Mouse (Mus musculus) intestine, embryonic 14.5 days (tissue): ENCODE results near the gene Vnn1. TPM values are rescaled to one million over a fixed set of nuclear protein-coding genes. Genes with fewer than 3 reads are reported as not detected.

ENCODE experiments used
- ATAC-seq: fragments of 200-750 bp; cut with Nextera tagmentation; replicated peaks from 2 replicates; pipeline ENCODE4 v1.8.0; 2017; ENCODE audit warnings: low read depth, moderate number of reproducible peaks, moderate TSS enrichment, moderate library complexity; ENCODE audit not compliant: low FRiP score, low TSS enrichment
- DNase-seq: peaks from one replicate; pipeline ENCODE4 v3.0.0-alpha.2; 2018; ENCODE audit warnings: low spot score
- H3K27ac ChIP-seq: fragments of 300-500 bp; sonication (generic); 2 replicates; pipeline ENCODE4 v1.5.1; 2014; ENCODE audit warnings: low read depth, mild to moderate bottlenecking, control low read depth
- H3K27me3 ChIP-seq: fragments of 300-500 bp; sonication (generic); replicated peaks from 2 replicates; pipeline ENCODE4 v1.6.1; 2014; ENCODE audit warnings: low read length, control low read depth; ENCODE audit not compliant: control insufficient read depth, insufficient read depth
- H3K36me3 ChIP-seq: fragments of 300-500 bp; sonication (generic); 2 replicates; pipeline ENCODE4 v1.6.1; 2014; ENCODE audit warnings: low read length, control low read depth; ENCODE audit not compliant: control insufficient read depth, insufficient read depth
- H3K4me1 ChIP-seq: fragments of 300-500 bp; sonication (generic); replicated peaks from 2 replicates; pipeline ENCODE4 v1.6.1; 2014; ENCODE audit warnings: low read length, control low read depth, mixed read lengths; ENCODE audit not compliant: control insufficient read depth, insufficient read depth
- H3K4me2 ChIP-seq: fragments of 300-500 bp; sonication (generic); 2 replicates; pipeline ENCODE4 v1.6.1; 2014; ENCODE audit warnings: low read length
- H3K4me3 ChIP-seq: fragments of 300-500 bp; sonication (generic); 2 replicates; pipeline ENCODE4 v1.5.1; 2014; ENCODE audit warnings: low read depth, low read length, control low read depth, mixed read lengths
- H3K9ac ChIP-seq: fragments of 300-500 bp; sonication (generic); 2 replicates; pipeline ENCODE4 v1.6.1; 2014; ENCODE audit warnings: mild to moderate bottlenecking, low read length
- H3K9me3 ChIP-seq: fragments of 300-500 bp; sonication (generic); 2 replicates; pipeline ENCODE4 v1.6.1; 2016; ENCODE audit warnings: low read length, control low read depth; ENCODE audit not compliant: control insufficient read depth
- WGBS: fragments of 180-500 bp; shearing (Covaris S2); extraction: QIAGEN DNeasy Blood & Tissue Kit; methylation state at CpG from one replicate; pipeline ENCODE4 v1.1.7; 2014; 5-methylcytosine and 5-hydroxymethylcytosine counted together
- polyA plus RNA-seq: library from polyadenylated mRNA; unstranded; fragments of >200 nt; fragmentation: Nextera tagmentation; extraction: Ambion mirVana; gene quantifications from 2 replicates; pipeline ENCODE4 v1.2.1, GENCODE M21; 2014

The Vnn1 gene
- polyA plus RNA-seq = 2.6 and 2.9 TPM in 2 replicates

GRCm38 (mm10) chr10:23894601-23895349 is at the start of gene Vnn1:
Gene Vnn1, plus strand, starts transcription at chr10:23894688.
- DNase-seq (peak; percentile 63), ATAC-seq (no peak)
- H3K27ac ChIP-seq = no peak within 1 kb of the TSS
- peak within 1 kb of the TSS; percentile 50 for H3K4me2 ChIP-seq
- peaks cover 8% of the 10 kb centered on the region for H3K4me1 ChIP-seq
- no peaks in the 10 kb centered on the region for H3K36me3 ChIP-seq
- peak within 1 kb of the TSS; percentile 28 for H3K4me3 ChIP-seq
- no peaks in the 10 kb centered on the region for H3K27me3 ChIP-seq
- WGBS = 13% methylated on average over 21 of the region's 21 CpGs
- peak within 1 kb of the TSS; percentile 17; the same call in 1 of the 2 replicates for H3K9ac ChIP-seq
- H3K9me3 ChIP-seq = no peaks in the 10 kb centered on the region

- Histone ChIP-seq H3K9me3 (no peaks in the 10 kb centered on the region), H3K9ac (no peak within 1 kb of the TSS), H3K4me3 (no peak within 1 kb of the TSS), H3K4me2 (no peak within 1 kb of the TSS), H3K27ac (no peak within 1 kb of the TSS), H3K27me3 (no peaks in the 10 kb centered on the region), H3K4me1 (no peaks in the 10 kb centered on the region), H3K36me3 (no peaks in the 10 kb centered on the region)
- no peak for DNase-seq
- 86% methylated on average over 4 of the region's 4 CpGs for WGBS
- no peak for ATAC-seq
Measured at GRCm38 (mm10) chr10:23851228-23851912, 43.1 kb upstream of the Vnn1 start, which contains the start of gene Vnn3. Gene Vnn3, plus strand, starts transcription at chr10:23851462.

GRCm38 (mm10) chr10:23852096-23852495 is 42.4 kb upstream of the Vnn1 start:
- H3K4me2 ChIP-seq = no peak overlapping the region
- H3K27ac ChIP-seq = no peak overlapping the region
- DNase-seq = no peak
- 74% methylated on average over 2 of the region's 2 CpGs for WGBS
- H3K4me3 ChIP-seq = no peak overlapping the region
- no peaks in the 10 kb centered on the region for H3K4me1 ChIP-seq
- no peak overlapping the region for H3K9ac ChIP-seq
- no peaks in the 10 kb centered on the region for H3K36me3 ChIP-seq
- ATAC-seq = no peak
- no peaks in the 10 kb centered on the region for H3K9me3 ChIP-seq
- no peaks in the 10 kb centered on the region for H3K27me3 ChIP-seq

- H3K4me3 ChIP-seq = no peak overlapping the region
- H3K36me3 ChIP-seq = no peaks in the 10 kb centered on the region
- WGBS = 71% methylated on average over 9 of the region's 9 CpGs
- H3K27me3 ChIP-seq = no peaks in the 10 kb centered on the region
- H3K9me3 ChIP-seq = no peaks in the 10 kb centered on the region; the same call in 1 of the 2 replicates
- H3K27ac ChIP-seq = no peak overlapping the region
- no peak for ATAC-seq
- DNase-seq = no peak
- H3K4me1 ChIP-seq = no peaks in the 10 kb centered on the region
- H3K9ac ChIP-seq = no peak overlapping the region
- H3K4me2 ChIP-seq = no peak overlapping the region
Measured at GRCm38 (mm10) chr10:23864362-23865312, 29.9 kb upstream of the Vnn1 start.

- Histone ChIP-seq H3K27me3 (no peaks in the 10 kb centered on the region), H3K9me3 (0 out of 2 replicates have a peak, but pooled peaks cover 3% of the 10 kb centered on the region), H3K4me3 (no peak overlapping the region), H3K9ac (no peak overlapping the region), H3K36me3 (no peaks in the 10 kb centered on the region), H3K4me2 (no peak overlapping the region), H3K4me1 (no peaks in the 10 kb centered on the region), H3K27ac (no peak overlapping the region)
- DNase-seq (no peak), ATAC-seq (no peak)
- 92% methylated on average over 6 of the region's 6 CpGs for WGBS
Measured at GRCm38 (mm10) chr10:23880695-23881094, 13.8 kb upstream of the Vnn1 start.

- no peaks in the 10 kb centered on the region for H3K9me3 ChIP-seq
- H3K36me3 ChIP-seq = no peaks in the 10 kb centered on the region
- no peak overlapping the region for H3K9ac ChIP-seq
- 87% methylated on average over 1 of the region's 1 CpGs for WGBS
- no peak overlapping the region for H3K27ac ChIP-seq
- no peaks in the 10 kb centered on the region for H3K27me3 ChIP-seq
- DNase-seq (no peak), ATAC-seq (no peak)
- H3K4me2 ChIP-seq = no peak overlapping the region
- H3K4me3 ChIP-seq = no peak overlapping the region
- H3K4me1 ChIP-seq = no peaks in the 10 kb centered on the region
Measured at GRCm38 (mm10) chr10:23884910-23885309, 9.6 kb upstream of the Vnn1 start.

GRCm38 (mm10) chr10:23886060-23886459 is 8.4 kb upstream of the Vnn1 start:
- ATAC-seq (no peak), DNase-seq (no peak)
- Histone ChIP-seq H3K9ac (no peak overlapping the region), H3K27me3 (no peaks in the 10 kb centered on the region), H3K36me3 (no peaks in the 10 kb centered on the region), H3K4me3 (no peak overlapping the region), H3K4me1 (no peaks in the 10 kb centered on the region), H3K9me3 (no peaks in the 10 kb centered on the region), H3K27ac (no peak overlapping the region), H3K4me2 (no peak overlapping the region)
- 79% methylated on average over 3 of the region's 3 CpGs for WGBS

GRCm38 (mm10) chr10:23892987-23893386 is 1.5 kb upstream of the Vnn1 start:
- Histone ChIP-seq H3K27me3 (no peaks in the 10 kb centered on the region), H3K27ac (no peak overlapping the region), H3K4me3 (no peak overlapping the region), H3K9ac (no peak overlapping the region), H3K36me3 (no peaks in the 10 kb centered on the region), H3K4me2 (no peak overlapping the region), H3K9me3 (no peaks in the 10 kb centered on the region), H3K4me1 (peaks cover 8% of the 10 kb centered on the region)
- 96% methylated on average over 1 of the region's 1 CpGs for WGBS
- ATAC-seq = no peak
- no peak for DNase-seq
